Mouse (Mus musculus) liver, embryonic 14.5 days (tissue): Measurements from ENCODE around the gene Trmt2a. TPM values are rescaled to one million over a fixed set of nuclear protein-coding genes. Genes with fewer than 3 reads are reported as not detected.

ENCODE experiments used
- ATAC-seq: fragments of 200-750 bp; cut with Nextera tagmentation; 2 replicates; pipeline ENCODE4 v1.8.0; 2017; ENCODE audit warnings: moderate number of reproducible peaks, mild to moderate bottlenecking, moderate library complexity; ENCODE audit not compliant: insufficient read depth
- DNase-seq, 3 experiments: peaks; one replicate each; pipeline ENCODE4 v3.0.0-alpha.2; 2012 to 2013; ENCODE audit warnings: low read depth in 3 of 3, low spot score in 3 of 3
- H3K27ac ChIP-seq: fragments of 300-500 bp; sonication (generic); 2 replicates; pipeline ENCODE4 v1.5.1; 2014; ENCODE audit warnings: moderate library complexity, mild to moderate bottlenecking, control low read depth, inconsistent platforms
- H3K27me3 ChIP-seq: fragments of 300-500 bp; sonication (generic); 2 replicates; pipeline ENCODE4 v1.6.1; 2014; ENCODE audit warnings: mild to moderate bottlenecking, low read length, moderate library complexity; ENCODE audit not compliant: control insufficient read depth, insufficient read depth
- H3K36me3 ChIP-seq: fragments of 300-500 bp; sonication (generic); replicated peaks from 2 replicates; pipeline ENCODE4 v1.6.1; 2014; ENCODE audit warnings: low read depth; ENCODE audit not compliant: control insufficient read depth, insufficient read depth
- H3K4me1 ChIP-seq, 2 experiments: fragments of 200-500 bp in 1 of 2; fragments of 300-500 bp in 1 of 2; sonication (generic) in 1 of 2; replicated peaks; 2 replicates each; pipeline ENCODE4 v1.6.1; 2012 to 2014; ENCODE audit warnings: antibody characterized with exemption in 1 of 2, inconsistent platforms in 1 of 2, low read length in 1 of 2; ENCODE audit not compliant: control insufficient read depth in 2 of 2, insufficient read depth in 2 of 2
- H3K4me2 ChIP-seq: fragments of 300-500 bp; sonication (generic); 2 replicates; pipeline ENCODE4 v1.6.1; 2014; ENCODE audit warnings: low read depth, mild to moderate bottlenecking, control low read depth, moderate library complexity
- H3K4me3 ChIP-seq, 2 experiments: fragments of 200-500 bp in 1 of 2; fragments of 300-500 bp in 1 of 2; sonication (generic) in 1 of 2; 2 replicates each; pipeline ENCODE4 v1.5.1; 2012 to 2014; ENCODE audit warnings: low read depth in 2 of 2, low read length in 2 of 2, mild to moderate bottlenecking in 2 of 2, control low read depth in 1 of 2, inconsistent platforms in 1 of 2, moderate library complexity in 1 of 2; ENCODE audit not compliant: insufficient read depth in 1 of 2
- H3K9ac ChIP-seq: fragments of 300-500 bp; sonication (generic); replicated peaks from 2 replicates; pipeline ENCODE4 v1.6.1; 2014; ENCODE audit warnings: mild to moderate bottlenecking, control low read depth, moderate library complexity
- H3K9me3 ChIP-seq: fragments of 300-500 bp; sonication (generic); 2 replicates; pipeline ENCODE4 v1.6.1; 2016; ENCODE audit warnings: low read length, mixed read lengths; ENCODE audit not compliant: control insufficient read depth
- CTCF ChIP-seq: IDR thresholded peaks from 2 replicates; pipeline ENCODE4 v1.5.1; 2016; ENCODE audit warnings: antibody characterized with exemption, low read depth, control low read depth
- EP300 ChIP-seq: IDR thresholded peaks from 2 replicates; pipeline ENCODE4 v1.6.1; 2016; ENCODE audit warnings: antibody characterized with exemption, low read depth
- WGBS: fragments of 180-500 bp; shearing (Covaris S2); extraction: QIAGEN DNeasy Blood & Tissue Kit; methylation state at CpG from one replicate; pipeline ENCODE4 v1.1.7; 2014; ENCODE audit not compliant: insufficient replicate concordance; 5-methylcytosine and 5-hydroxymethylcytosine counted together
- polyA plus RNA-seq, 2 experiments: library from polyadenylated mRNA; depleted of rRNA in 1 of 2; stranded (reverse) in 1 of 2; unstranded in 1 of 2; fragments of >200 nt; fragmentation: Nextera tagmentation in 1 of 2; extraction: Ambion mirVana in 1 of 2; gene quantifications; 2 replicates each; pipeline versions ENCODE4 v1.2.1 to v1.2.3; 2012 to 2014

Gene Trmt2a
- polyA plus RNA-seq, 2 experiments, result 46.2 to 51.8 TPM

- TF ChIP-seq CTCF, result no peak
- no peak for TF ChIP-seq EP300
- no peak for DNase-seq
- Histone ChIP-seq H3K36me3 (no peaks in the 10 kb centered on the region), H3K27me3 (no peaks in the 10 kb centered on the region), H3K9me3 (no peaks in the 10 kb centered on the region), H3K4me3 (no peak overlapping the region), H3K9ac (no peak overlapping the region), H3K27ac (no peak overlapping the region), H3K4me1 (no peaks in the 10 kb centered on the region), H3K4me2 (no peak overlapping the region)
- no peak for ATAC-seq
- WGBS, result 72% methylated on average over 9 of the region's 9 CpGs
These were observed 29.9 kb upstream of the Trmt2a start for GRCm38 (mm10) chr16:18218580-18218996.

GRCm38 (mm10) chr16:18220001-18220400 lies 28.5 kb upstream of the Trmt2a start:
- no peak overlapping the region for H3K4me3 ChIP-seq
- H3K27me3 ChIP-seq, result no peaks in the 10 kb centered on the region
- DNase-seq (no peak), ATAC-seq (no peak)
- no peak overlapping the region for H3K27ac ChIP-seq
- H3K4me2 ChIP-seq, result no peak overlapping the region
- WGBS, result 30% methylated on average over 8 of the region's 8 CpGs
- no peaks in the 10 kb centered on the region for H3K9me3 ChIP-seq
- no peak for TF ChIP-seq EP300
- TF ChIP-seq CTCF, result no peak
- H3K4me1 ChIP-seq, result no peaks in the 10 kb centered on the region
- no peaks in the 10 kb centered on the region for H3K36me3 ChIP-seq
- H3K9ac ChIP-seq, result no peak overlapping the region

GRCm38 (mm10) chr16:18220856-18221542 lies 27.5 kb upstream of the Trmt2a start:
- H3K4me2 ChIP-seq, result no peak overlapping the region
- WGBS, result 62% methylated on average over 6 of the region's 6 CpGs
- H3K4me3 ChIP-seq, result no peak overlapping the region
- ATAC-seq (no peak), DNase-seq (no peak)
- H3K4me1 ChIP-seq, result no peaks in the 10 kb centered on the region
- no peaks in the 10 kb centered on the region for H3K36me3 ChIP-seq
- no peak overlapping the region for H3K9ac ChIP-seq
- TF ChIP-seq EP300 (no peak), CTCF (no peak)
- no peak overlapping the region for H3K27ac ChIP-seq
- no peaks in the 10 kb centered on the region for H3K9me3 ChIP-seq
- no peaks in the 10 kb centered on the region for H3K27me3 ChIP-seq

GRCm38 (mm10) chr16:18221543-18221898 lies 27.0 kb upstream of the Trmt2a start:
- TF ChIP-seq CTCF (peak; percentile 63), EP300 (no peak)
- WGBS, result 53% methylated on average over 11 of the region's 11 CpGs
- H3K9me3 ChIP-seq, result no peaks in the 10 kb centered on the region
- DNase-seq (no peak), ATAC-seq (no peak)
- H3K4me3 ChIP-seq, result no peak overlapping the region
- no peaks in the 10 kb centered on the region for H3K36me3 ChIP-seq
- H3K27me3 ChIP-seq, result no peaks in the 10 kb centered on the region
- no peaks in the 10 kb centered on the region for H3K4me1 ChIP-seq
- no peak overlapping the region for H3K9ac ChIP-seq
- H3K27ac ChIP-seq, result no peak overlapping the region
- no peak overlapping the region for H3K4me2 ChIP-seq

- H3K4me2 ChIP-seq, result no peak overlapping the region
- WGBS, result 75% methylated on average over 11 of the region's 11 CpGs
- no peaks in the 10 kb centered on the region for H3K4me1 ChIP-seq
- ATAC-seq (no peak), DNase-seq (no peak)
- no peak overlapping the region for H3K27ac ChIP-seq
- no peak overlapping the region for H3K9ac ChIP-seq
- H3K27me3 ChIP-seq, result no peaks in the 10 kb centered on the region
- no peak for TF ChIP-seq CTCF
- no peak for TF ChIP-seq EP300
- H3K36me3 ChIP-seq, result no peaks in the 10 kb centered on the region
- H3K4me3 ChIP-seq, result no peak overlapping the region
- no peaks in the 10 kb centered on the region for H3K9me3 ChIP-seq
These were observed 26.3 kb upstream of the Trmt2a start for GRCm38 (mm10) chr16:18222188-18222587.
